Mouse (Mus musculus): ENCODE measurements around the gene Prrt3.

Gene Prrt3

GRCm38 (mm10) chr6:113501388-113502084, at the start of gene Prrt3:
TSS of gene Prrt3 (minus strand) at chr6:113501931.
- peak; percentile 82 to 89 for DNase-seq (ENCODE audit: low spot score in 2 of 2)

GRCm38 (mm10) chr6:113543906-113544481, 42.3 kb upstream of the Prrt3 start:
- no peak for DNase-seq (ENCODE audit: low spot score in 2 of 2)

GRCm38 (mm10) chr6:113541610-113542009, 39.9 kb upstream of the Prrt3 start:
- DNase-seq (ENCODE audit: low spot score in 2 of 2), result no peak

- no peak for DNase-seq (ENCODE audit: low spot score in 2 of 2)
Measured at GRCm38 (mm10) chr6:113534886-113535285, 33.2 kb upstream of the Prrt3 start.

- no peak for DNase-seq (ENCODE audit: low spot score in 2 of 2)
Measured at GRCm38 (mm10) chr6:113531840-113532404, 30.2 kb upstream of the Prrt3 start.

GRCm38 (mm10) chr6:113530932-113531839, 29.5 kb upstream of the Prrt3 start, which contains the start of the genes Emc3 and Fancd2:
TSS of gene Emc3 (minus strand) at chr6:113531652.
TSS of gene Fancd2 (plus strand) at chr6:113531682.
- DNase-seq (ENCODE audit: low spot score in 2 of 2), result peak; percentile 92 to 95

GRCm38 (mm10) chr6:113523420-113523819, 21.7 kb upstream of the Prrt3 start:
- DNase-seq (ENCODE audit: low spot score in 2 of 2), result no peak

- no peak for DNase-seq (ENCODE audit: low spot score in 2 of 2)
Measured at GRCm38 (mm10) chr6:113522310-113522709, 20.6 kb upstream of the Prrt3 start.

GRCm38 (mm10) chr6:113517434-113518080, 15.8 kb upstream of the Prrt3 start:
- DNase-seq (ENCODE audit: low spot score in 2 of 2), result no peak

GRCm38 (mm10) chr6:113514600-113514999, 12.9 kb upstream of the Prrt3 start:
- DNase-seq (ENCODE audit: low spot score in 2 of 2), result no peak

GRCm38 (mm10) chr6:113513944-113514343, 12.2 kb upstream of the Prrt3 start:
- no peak for DNase-seq (ENCODE audit: low spot score in 2 of 2)

- DNase-seq (ENCODE audit: low spot score in 2 of 2), result no peak
Measured at GRCm38 (mm10) chr6:113508947-113509280, 7.2 kb upstream of the Prrt3 start.

- DNase-seq (ENCODE audit: low spot score in 2 of 2), result peak in 1 of 2 experiments; percentile 35
Measured at GRCm38 (mm10) chr6:113508272-113508946, 6.7 kb upstream of the Prrt3 start.

- no peak for DNase-seq (ENCODE audit: low spot score in 2 of 2)
Measured at GRCm38 (mm10) chr6:113507130-113507529, 5.4 kb upstream of the Prrt3 start.

GRCm38 (mm10) chr6:113505689-113506088, 4.0 kb upstream of the Prrt3 start:
- no peak for DNase-seq (ENCODE audit: low spot score in 2 of 2)

- DNase-seq (ENCODE audit: low spot score in 2 of 2), result no peak
Measured at GRCm38 (mm10) chr6:113502801-113503200, 1.1 kb upstream of the Prrt3 start.

- no peak for DNase-seq (ENCODE audit: low spot score in 2 of 2)
Measured at GRCm38 (mm10) chr6:113499346-113499745, 2.4 kb downstream of the Prrt3 start.

GRCm38 (mm10) chr6:113495071-113495675, 6.6 kb downstream of the Prrt3 start:
- DNase-seq (ENCODE audit: low spot score in 2 of 2), result peak; percentile 47 to 49

- peak; percentile 76 to 80 for DNase-seq (ENCODE audit: low spot score in 2 of 2)
Measured at GRCm38 (mm10) chr6:113494258-113494788, 7.4 kb downstream of the Prrt3 start.

Measured in right cerebral cortex, postnatal 10 days (tissue).